Mouse (Mus musculus) kidney, postnatal 4 days (tissue): ENCODE results near the gene Mettl7a3.
"Not testable (repeated sequence)": the region's sequence is repeated elsewhere in the genome, so short reads cannot be mapped to it uniquely, and the experiment has no call there.

Experiments
- DNase-seq, 2 experiments: peaks; one replicate each; pipeline ENCODE4 v3.0.0; 2021; ENCODE audit warnings: mixed read lengths in 2 of 2

The Mettl7a3 gene

DNA sequence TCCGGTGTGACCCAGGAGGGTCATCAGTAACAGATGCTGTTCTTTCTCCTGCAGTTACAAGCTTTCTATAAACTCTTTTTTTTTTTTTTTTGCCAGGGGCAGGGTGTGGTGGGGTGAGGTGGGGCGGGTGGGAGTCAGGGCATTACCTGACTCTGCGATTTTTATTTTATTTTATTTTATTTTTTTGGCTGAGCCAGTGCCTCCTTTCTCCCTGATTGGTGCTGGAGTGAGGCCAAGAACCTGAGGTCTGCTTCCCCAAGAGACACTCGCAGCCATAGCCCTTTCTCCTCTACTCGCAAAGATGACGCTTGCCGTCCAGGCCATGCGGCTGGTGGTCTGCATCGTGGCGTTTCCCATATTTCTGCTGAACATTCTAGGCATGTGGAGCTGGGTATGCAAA, at the start of gene Mettl7a3:
TSS of gene Mettl7a3 (plus strand) at position 301 of the 400 bp plus-strand sequence.
- no peak for DNase-seq

DNA sequence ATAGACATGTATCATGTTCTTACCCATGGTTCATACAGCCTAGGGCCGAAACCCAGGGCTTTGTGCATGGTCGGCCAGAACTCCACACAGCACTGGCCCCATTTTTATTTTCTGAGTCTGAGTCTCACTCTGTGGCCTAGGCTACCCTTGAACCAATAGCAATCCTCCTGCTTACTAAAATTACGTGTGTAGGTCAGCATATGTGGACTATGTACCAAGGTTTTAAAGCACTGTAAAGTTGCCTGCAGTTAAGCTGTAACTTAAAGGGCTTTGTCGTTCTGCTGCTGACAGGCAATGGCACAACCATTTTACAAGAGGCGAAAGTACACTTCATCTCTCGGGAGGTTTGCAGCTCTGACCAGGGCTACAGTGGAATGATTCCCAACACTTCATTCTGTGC, 45.7 kb upstream of the Mettl7a3 start:
- DNase-seq, result no peak

DNA sequence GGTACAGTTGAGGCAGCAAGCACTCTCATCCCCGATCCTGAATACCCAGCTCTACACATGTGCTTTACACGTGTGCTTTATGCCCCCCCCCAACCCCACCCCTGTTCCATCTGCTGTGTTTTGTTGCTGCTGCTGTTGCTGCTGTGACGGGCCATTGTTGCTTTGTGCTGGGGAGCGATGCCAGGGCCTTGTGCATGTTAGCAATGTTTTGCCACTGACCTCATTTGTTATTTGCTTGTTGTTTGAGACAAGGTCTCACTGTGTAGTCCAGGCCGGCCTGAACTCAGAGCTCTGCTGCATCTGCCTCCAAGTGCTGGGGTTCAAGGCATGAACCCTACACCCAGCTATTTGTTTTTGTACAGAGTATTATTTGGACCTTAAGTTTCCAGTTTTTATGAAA, 43.9 kb upstream of the Mettl7a3 start:
- no peak for DNase-seq

DNA sequence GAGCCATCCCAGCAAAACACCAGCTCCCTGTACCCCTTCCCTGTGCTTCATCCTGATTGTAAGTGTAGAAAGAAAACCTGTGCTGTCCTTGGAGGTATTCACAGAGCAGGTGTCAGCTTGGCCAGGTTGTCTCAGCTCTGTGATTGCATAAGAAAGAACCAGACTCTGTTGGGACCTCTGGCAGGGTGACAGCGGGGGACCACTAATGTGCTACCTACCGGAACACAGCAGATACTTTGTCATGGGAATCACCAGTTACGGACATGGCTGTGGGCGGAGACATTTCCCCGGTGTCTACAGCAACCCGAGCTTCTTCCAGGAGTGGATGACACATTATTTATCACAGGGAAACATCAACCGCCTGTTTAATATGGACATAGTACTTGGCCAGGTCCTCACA, 42.4 kb upstream of the Mettl7a3 start:
- peak in 1 of 2 experiments; percentile 7 for DNase-seq

DNA sequence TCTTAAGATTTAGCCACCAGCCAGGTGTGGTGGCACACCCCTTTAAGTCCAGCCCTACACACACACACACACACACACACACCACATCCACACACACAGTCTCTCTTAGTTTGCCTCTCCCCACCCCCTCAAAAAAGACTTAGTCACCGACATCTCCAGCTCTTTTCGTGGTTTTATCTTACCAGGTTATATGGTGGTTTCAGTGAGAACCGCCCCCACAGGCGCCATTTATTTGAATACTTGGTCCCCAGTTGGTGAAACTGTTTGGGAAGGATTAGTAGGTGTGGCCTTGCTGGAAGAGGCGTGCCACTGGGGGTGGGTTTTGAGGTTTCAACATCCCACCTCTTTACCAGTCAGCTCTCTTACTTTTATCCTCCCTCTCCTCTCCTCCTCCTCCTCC, 36.9 kb upstream of the Mettl7a3 start:
- DNase-seq, result no peak

DNA sequence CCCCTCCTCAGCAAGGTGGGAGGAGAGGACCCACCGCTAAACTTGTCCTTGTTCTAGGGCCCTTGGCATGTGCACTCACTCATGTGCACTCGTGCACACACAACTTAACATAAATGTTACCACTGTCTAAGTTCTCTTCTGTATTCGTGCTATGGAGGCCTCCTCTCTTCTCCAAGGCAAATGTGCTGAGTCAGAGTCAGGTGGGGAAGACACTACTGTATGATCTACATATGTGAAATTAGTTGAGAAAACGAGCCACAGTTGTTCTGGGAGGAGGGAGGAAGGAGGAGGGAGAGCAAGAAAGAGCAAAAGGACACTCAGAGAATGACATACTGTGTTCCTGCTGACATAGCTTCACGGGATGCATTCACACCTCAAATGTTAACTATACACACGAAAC, 34.2 kb upstream of the Mettl7a3 start:
- no peak for DNase-seq

DNA sequence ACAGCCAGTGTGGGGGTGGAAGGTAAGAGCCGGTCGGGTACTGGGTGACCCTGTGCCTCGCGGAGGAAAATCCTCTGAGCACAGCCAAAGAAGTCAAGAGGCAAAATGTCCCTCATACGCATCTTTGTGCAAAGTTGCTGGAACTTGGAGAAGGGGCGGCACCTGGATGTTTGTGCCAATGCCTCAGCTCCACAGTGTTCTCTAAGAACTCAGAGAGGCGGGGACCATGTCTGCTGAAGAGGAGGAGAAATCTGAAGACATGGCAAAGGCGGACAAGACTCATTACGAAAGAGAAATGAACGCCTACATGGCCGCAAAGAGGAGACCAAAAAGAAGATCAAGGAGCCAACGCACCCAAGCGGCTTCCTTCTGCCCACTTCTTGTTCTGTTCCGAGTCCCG, 33.2 kb upstream of the Mettl7a3 start:
- no peak for DNase-seq

DNA sequence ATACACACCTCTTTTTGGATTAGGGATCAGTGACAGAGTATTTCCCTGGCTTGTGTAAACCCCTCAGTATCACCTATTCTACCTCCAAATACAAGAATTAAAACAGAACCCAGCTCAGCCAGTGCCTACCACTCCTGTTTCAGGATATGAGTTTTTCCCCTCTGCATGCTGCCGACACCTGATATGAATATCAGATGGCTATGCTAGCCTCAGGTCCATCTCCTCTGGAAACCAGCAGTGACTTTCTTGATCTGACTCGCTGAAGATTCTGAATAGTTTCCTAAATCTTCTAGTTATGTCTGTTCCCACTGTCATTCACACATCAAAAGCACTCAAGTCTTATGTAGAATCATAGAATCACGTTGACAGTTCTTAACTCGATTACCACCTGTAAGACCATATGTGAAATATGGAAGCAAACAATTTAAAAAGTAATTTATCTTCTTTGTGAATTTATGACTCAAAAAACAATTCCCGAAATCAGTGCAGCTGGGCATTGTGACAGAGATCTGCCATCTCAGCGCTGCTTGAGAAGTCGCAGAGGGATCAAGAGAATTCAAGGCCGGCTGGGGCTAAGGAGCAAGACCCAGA, 31.2 kb upstream of the Mettl7a3 start:
- DNase-seq, result peak in 1 of 2 experiments; percentile 35

DNA sequence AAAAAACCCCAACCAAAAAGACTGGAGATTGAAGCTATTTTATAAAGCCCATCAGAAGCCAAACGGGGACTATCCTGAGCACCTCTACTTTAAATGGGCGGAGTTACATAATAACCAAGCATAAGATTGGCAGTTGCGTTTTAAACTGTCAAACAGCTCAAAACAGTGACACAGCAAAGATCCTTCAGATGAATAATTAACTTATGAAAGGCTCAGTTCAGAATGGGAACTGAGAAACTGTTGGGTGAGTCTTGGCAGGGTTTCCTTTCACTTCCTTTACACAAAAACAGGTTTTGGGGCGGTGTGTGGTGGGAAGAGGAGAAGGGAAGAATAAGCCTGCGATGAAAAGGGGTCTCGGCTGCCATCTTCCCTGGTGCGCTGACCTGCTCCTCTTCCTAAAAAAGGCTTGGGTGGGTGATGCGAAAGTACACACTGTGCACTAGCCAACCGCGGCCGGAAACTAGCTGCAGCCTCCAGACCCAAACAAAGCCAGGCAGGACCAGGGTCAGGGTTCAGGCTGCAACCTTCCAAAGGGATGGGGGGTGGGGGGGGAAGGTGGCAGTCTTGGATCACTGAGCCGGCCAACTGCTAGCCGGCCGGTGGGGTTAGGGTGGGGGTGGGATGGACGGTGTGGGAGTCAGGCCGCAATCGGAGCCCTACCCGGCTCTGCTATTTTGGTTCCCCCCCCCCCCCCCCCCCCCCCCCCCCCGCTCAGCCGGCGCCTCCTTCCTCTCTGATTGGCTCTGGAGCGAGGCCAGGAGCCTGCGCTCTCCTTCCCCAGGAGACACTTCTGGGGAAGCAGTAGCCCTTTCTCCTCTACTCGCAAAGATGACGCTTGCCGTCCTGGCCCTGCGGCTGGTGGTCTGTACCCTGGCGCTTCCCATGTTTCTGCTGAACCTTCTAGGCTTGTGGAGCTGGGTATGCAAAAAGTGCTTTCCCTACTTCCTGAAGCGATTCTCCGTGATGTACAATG, 30.4 kb upstream of the Mettl7a3 start, which contains the start of gene Mettl7a1:
TSS of gene Mettl7a1 (plus strand) at position 122 of the 973 bp plus-strand sequence.
- peak; percentile 86 to 91 for DNase-seq

DNA sequence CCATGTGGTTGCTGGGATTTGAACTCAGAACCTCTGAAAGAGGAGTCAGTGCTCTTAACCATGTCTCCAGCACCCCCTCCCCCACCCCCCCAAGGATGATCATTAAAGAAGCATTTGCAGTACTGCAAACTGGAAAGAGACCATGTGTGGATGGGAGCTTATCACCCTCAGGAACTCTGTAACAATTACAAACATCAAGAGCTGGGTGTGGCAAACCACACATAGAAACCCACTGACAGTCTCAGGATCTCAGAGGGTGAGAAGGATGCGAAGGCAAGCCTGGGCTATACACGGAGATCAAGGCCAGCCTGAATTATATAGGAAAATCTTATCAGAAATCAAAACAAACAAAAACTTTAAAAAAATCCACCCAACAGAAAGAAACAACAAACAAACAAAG, 28.5 kb upstream of the Mettl7a3 start:
- no peak for DNase-seq

DNA sequence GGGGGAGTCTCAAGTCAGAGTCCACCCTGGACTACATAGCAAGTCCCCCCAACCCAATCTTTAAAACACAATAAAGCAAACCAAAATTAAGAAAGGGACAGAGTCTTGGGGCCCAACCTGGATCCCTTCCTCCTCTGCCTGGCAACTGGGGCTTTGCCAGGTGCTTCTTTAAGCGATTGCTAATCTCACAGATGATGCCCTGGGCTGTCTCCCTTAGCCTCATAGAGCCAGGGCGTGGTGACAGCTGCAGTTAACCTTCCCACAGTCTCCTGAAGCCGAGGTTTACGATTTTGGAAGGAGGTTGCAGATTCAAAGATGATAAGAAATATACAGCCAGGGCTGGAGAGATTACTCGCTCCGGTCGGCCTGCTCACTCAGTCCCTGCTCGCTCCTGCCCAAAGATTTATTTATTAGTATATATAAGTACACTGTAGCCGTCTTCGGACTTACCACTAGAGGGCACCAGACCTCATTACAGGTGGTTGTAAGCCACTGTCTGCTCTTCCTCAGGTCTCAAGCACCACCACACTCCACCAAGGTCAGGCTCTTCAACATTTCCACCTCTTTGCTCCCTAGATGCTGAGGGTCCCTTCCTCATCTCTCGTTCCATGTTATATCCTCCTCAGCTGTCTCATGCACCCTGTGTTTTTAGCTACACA, 27.2 kb upstream of the Mettl7a3 start:
- DNase-seq, result peak; percentile 51 to 69

DNA sequence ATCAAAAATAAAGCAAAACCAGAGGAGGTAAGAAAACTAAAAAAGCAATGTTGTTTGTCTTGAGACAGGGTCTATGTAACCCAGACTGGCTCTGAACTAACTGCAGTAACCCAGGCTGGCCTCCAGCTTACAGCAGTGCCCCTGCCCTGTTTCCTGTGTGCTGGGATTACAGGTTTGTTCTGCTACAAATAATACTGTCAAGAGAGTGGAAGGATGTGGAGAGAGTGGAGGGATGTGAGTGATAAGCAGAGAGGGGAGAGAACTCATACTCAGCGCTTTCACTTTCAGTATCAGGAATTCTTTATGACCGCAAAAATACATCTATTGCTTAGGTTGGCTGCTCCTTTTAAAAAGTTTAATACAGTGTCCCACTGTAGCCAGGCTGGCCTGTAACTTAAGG, 22.4 kb upstream of the Mettl7a3 start:
- no peak for DNase-seq

DNA sequence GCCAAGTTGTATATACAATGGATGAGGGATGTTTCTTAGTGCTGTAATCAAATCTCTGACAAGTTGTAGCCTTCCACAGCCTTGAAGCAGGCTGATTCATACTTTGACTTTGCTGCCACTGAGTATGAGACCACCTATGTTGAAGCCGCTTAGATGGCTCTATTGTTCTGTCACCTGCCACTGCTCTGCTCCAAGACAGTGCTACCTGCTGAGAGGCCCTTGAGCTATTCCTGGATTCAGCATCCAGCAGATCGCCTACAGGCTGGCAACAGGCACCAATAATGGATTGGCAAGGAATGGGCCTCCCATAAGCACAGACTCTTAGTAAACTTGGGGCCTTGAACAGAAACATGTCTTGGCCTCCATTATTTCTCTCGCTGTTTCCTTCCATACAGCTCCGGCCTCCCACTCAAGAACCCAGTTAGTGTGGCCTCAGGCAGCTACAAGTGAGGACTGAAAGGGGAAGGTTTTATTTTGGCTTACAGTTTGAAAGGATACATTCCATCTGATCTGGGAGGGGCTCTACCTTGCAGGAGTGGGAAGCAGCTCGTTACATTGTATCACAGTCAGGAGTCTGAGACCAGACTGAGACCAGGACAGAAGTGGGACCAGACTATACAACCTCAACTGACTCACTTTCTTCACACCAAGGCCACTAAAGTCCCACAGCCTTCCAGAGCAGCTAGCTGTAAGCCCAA, 20.1 kb upstream of the Mettl7a3 start:
- DNase-seq, result no peak

DNA sequence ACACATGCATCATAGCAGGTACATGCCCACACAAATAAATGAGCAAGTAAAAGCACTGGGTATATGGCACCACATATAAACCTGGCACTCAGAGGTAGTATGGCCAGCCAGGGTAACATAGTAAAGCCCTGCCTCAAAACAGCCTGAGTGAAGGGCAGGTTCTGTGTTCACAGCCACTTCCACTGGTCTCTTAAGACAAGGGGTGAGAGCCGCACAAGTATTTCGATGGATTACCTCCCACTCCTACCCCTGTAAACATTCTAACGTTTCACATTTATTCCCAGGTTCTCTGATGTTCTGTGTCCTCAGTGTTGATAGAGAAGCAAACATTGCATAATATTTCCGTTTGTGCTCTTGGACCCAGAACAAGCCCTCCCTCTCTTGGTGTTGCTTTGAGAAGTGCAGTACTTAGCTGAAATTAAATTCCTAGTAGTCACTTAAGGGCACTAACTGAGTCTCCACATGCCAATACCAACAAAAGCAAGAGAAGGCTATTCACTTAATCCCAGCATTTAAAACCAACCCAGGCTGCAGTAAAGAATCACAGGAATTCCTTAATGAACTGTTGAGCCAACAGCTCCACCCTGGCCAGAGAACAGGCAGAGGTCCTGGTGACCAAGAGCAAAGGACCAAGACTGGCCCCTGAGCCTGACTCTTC, 16.6 kb upstream of the Mettl7a3 start:
- not testable (repeated sequence) for DNase-seq

DNA sequence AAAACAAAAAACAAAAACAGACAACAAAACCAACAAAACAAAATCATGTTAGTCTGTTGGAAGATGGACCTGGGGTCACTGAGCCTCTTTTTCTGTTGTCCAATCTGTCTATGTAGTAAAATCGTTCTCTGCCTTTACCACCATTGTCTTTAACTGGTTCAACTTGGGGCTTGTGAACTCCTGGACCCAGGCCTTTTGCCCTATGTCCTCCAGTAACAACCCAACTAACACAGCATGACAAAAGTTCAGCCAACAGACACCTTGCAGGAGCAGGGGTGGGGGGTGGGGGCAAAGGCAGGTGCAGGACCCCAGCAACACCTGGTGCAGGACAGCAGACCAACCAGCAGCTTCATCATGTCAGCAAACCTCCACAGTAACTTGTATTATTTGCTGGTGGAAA, 14.8 kb upstream of the Mettl7a3 start:
- DNase-seq, result no peak

DNA sequence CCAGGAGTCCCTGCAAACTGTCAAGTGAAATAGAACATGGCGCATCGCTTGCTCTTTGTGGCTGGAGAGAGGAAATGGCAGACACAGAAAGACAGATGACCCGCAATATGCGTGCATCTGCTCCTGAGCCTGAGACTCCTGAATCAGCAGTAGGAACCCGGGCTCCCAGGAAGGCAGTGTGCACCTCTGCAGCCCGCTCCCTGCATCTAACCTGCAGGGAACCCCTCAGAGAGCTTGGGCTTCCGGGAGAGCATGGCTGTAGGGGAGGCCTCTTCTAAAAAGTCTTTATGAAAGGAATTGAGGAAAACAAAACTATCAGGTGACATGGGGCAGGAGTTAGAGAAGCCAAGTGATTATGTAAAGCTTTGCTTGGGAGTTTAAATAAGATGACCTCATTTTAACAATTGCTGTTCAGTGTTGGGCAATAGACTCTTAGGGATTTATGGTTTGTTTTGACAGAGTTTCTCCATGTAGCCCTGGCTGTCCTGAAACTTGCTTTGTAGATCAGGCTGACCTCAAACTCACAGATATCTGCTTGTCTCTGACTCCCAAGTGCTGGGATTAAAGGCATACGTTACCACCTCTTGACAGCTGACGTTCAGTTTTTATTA, 14.3 kb upstream of the Mettl7a3 start:
- DNase-seq, result no peak

DNA sequence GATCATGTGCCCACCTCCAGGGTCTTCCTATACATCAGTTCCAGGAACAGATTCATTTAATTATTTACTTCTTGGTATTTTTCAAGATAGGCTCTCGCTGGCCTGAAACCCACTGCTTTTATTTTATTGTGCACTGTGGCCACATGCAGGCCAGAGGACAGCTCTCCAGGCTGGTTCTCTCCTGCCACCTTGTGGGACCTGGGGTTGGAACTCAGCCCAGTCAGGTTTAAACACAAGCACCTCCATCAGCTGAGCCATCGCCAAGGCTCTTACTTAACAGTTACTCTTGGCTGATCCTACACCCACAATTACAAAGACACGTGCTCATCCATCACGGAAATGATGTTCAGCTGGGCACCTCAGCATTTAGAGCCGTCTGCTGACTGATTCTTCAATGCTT, 13.6 kb upstream of the Mettl7a3 start:
- peak; percentile 69 to 80 for DNase-seq

DNA sequence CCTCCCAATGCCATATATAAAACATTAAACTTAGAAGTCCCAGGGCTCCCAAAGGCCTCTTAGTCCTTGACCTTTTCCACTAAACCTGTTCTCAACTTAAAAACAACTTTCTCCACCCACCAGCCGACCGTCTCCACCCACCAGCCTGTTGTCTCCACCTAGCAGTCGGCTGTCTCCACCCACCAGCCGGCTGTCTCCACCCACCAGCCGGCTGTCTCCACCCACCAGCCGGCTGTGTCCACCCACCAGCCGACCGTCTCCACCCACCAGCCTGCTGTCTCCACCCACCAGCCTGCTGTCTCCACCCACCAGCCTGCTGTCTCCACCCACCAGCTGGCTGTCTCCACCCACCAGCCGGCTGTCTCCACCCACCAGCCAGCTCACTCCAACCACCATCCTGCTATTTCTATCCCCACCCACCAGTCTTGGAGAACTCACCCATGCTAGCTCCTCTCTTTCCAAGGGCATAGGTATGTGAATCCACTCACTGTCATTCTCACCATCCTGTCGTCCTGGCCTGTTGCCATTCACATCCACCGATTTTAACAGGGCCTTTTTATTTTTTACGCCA, 10.6 kb upstream of the Mettl7a3 start:
- peak; percentile 12 to 47 for DNase-seq

DNA sequence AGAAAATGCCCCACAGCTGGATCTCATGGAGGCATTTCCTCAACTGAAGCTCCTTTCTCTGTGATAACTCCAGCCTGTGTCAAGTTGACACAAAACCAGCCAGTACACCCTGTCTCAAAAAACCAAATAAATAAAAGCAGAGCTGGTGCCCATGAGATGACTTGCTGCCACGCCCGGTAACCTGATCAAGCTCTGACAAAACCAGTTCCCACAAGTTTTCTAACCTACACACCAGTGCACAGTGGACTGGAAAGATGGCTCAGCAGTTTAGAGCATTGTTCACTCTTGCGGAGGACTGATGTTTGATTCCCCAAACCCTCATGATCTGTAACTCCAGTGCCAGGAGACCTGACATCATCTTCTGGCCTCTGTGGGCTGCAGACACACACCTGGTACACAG, 9.5 kb upstream of the Mettl7a3 start:
- no peak for DNase-seq

DNA sequence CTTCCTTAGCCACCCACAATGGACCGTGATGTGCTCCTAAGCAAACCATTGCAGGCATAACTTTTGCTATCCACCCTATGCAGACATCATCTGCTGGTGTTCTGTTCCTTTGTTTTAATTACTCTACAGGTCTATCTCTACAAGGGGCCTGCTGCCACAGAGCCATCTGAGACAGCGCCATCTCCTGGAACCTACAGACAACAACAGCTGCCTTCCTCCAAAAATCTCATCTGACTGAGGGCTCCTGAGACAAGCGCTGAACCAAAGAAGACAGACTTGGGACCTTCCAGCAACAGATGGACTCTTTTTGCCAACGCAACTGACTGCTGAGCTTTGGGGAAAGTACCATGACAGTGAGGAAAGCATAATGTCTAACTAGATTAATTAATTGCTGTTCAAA, 6.6 kb upstream of the Mettl7a3 start:
- peak in 1 of 2 experiments; percentile 29 for DNase-seq

DNA sequence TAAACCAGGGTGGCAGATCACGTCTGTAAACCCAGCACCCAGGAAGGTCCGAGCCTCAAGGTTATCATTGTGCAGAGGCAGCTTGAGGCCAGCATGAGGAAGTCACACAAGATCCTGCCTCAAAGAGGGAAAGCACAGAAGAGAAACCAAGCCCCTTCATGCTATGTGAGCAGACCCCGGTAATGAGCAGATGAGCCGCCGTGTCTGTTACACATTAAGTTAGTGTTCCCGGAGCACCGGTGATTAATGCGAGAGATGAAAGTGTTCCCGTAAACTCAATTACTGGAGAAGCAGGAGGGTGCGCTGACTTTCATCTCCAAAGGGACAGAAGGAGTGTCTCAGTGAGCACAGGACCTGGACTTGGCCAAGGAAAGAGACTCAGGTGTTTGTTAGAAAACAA, 5.4 kb upstream of the Mettl7a3 start:
- DNase-seq, result not testable (repeated sequence)

DNA sequence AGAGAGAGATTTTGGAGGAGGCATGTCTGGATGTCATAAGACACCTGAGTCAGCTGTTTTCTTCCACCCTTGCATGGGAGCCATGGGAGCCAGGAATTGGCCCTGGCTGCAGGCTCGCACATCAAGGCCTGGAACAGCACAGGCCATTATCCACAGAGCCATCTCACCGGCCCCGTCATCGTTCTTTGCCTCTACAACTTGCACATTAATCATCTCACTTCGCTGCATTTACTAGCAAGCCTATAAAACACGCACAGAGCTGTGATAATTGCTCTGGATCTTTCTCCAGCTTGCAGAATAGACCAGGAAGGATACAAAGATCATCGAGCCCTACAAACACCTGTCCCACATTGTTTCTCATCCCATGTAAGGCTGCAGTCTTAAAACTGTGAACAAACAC, 4.0 kb upstream of the Mettl7a3 start:
- DNase-seq, result no peak
